Mouse (Mus musculus) embryonic facial prominence, embryonic 15.5 days (tissue): ENCODE results near the gene Vmn1r42. TPM values are rescaled to one million over a fixed set of nuclear protein-coding genes. Genes with fewer than 3 reads are reported as not detected.
"Not testable (repeated sequence)": the region's sequence is repeated elsewhere in the genome, so short reads cannot be mapped to it uniquely, and the experiment has no call there.

Experiments used
- ATAC-seq: fragments of 200-750 bp; cut with Nextera tagmentation; 2 replicates; pipeline ENCODE4 v1.8.0; 2017; ENCODE audit warnings: low read depth, moderate TSS enrichment; ENCODE audit not compliant: insufficient number of reproducible peaks, low FRiP score, low TSS enrichment
- H3K27ac ChIP-seq: fragments of 300-500 bp; sonication (generic); replicated peaks from 2 replicates; pipeline ENCODE4 v1.5.1; 2015; ENCODE audit warnings: mild to moderate bottlenecking, inconsistent platforms
- H3K27me3 ChIP-seq: fragments of 300-500 bp; sonication (generic); 2 replicates; pipeline ENCODE4 v1.6.1; 2015; ENCODE audit warnings: inconsistent platforms
- H3K36me3 ChIP-seq: fragments of 300-500 bp; sonication (generic); 2 replicates; pipeline ENCODE4 v1.6.1; 2015; ENCODE audit warnings: mild to moderate bottlenecking, inconsistent platforms
- H3K4me1 ChIP-seq: fragments of 300-500 bp; sonication (generic); 2 replicates; pipeline ENCODE4 v1.6.1; 2015; ENCODE audit warnings: inconsistent platforms
- H3K4me2 ChIP-seq: fragments of 300-500 bp; sonication (generic); replicated peaks from 2 replicates; pipeline ENCODE4 v1.6.1; 2015; ENCODE audit warnings: mild to moderate bottlenecking, inconsistent platforms
- H3K4me3 ChIP-seq: fragments of 300-500 bp; sonication (generic); replicated peaks from 2 replicates; pipeline ENCODE4 v1.5.1; 2015; ENCODE audit warnings: mild to moderate bottlenecking, inconsistent platforms
- H3K9ac ChIP-seq: fragments of 300-500 bp; sonication (generic); 2 replicates; pipeline ENCODE4 v1.6.1; 2015; ENCODE audit warnings: inconsistent platforms
- H3K9me3 ChIP-seq: fragments of 300-500 bp; sonication (generic); replicated peaks from 2 replicates; pipeline ENCODE4 v1.6.1; 2016; ENCODE audit warnings: inconsistent platforms
- WGBS: fragments of 180-500 bp; shearing (Covaris S2); methylation state at CpG from one replicate; pipeline ENCODE4 v1.1.7; 2015; 5-methylcytosine and 5-hydroxymethylcytosine counted together
- polyA plus RNA-seq: library from polyadenylated mRNA; unstranded; fragments of >200 nt; fragmentation: Nextera tagmentation; extraction: Ambion mirVana; gene quantifications from 2 replicates; pipeline ENCODE4 v1.2.1, GENCODE M21; 2015

Gene Vmn1r42
- not detected in 2 replicates for polyA plus RNA-seq

- not testable (repeated sequence) for H3K27me3 ChIP-seq, H3K9me3 ChIP-seq, H3K4me3 ChIP-seq, ATAC-seq, H3K4me1 ChIP-seq, H3K36me3 ChIP-seq, H3K9ac ChIP-seq, H3K27ac ChIP-seq, H3K4me2 ChIP-seq
- 64% methylated on average over 3 of the region's 3 CpGs for WGBS
Observed at GRCm38 (mm10) chr6:89876313-89876712, at the start of gene Vmn1r42, which contains the start of gene Vmn1r43. Gene Vmn1r42 (minus strand): TSS chr6:89876413. Gene Vmn1r43 (minus strand): TSS chr6:89876413.

- no peak for ATAC-seq
- Histone ChIP-seq H3K4me2 (no peak overlapping the region), H3K4me3 (no peak overlapping the region), H3K27ac (no peak overlapping the region), H3K36me3 (no peaks in the 10 kb centered on the region), H3K9ac (no peak overlapping the region), H3K27me3 (no peaks in the 10 kb centered on the region), H3K9me3 (no peaks in the 10 kb centered on the region), H3K4me1 (no peaks in the 10 kb centered on the region)
- 52% methylated on average over 2 of the region's 2 CpGs for WGBS
Observed at GRCm38 (mm10) chr6:89883812-89884211, 7.6 kb upstream of the Vmn1r42 start.

- ATAC-seq: no peak
- Histone ChIP-seq H3K4me3 (no peak within 1 kb of the TSS), H3K9me3 (no peaks in the 10 kb centered on the region), H3K4me1 (no peaks in the 10 kb centered on the region), H3K27me3 (no peaks in the 10 kb centered on the region), H3K4me2 (no peak within 1 kb of the TSS), H3K36me3 (no peaks in the 10 kb centered on the region), H3K9ac (no peak within 1 kb of the TSS), H3K27ac (no peak within 1 kb of the TSS)
- 94% methylated on average over 1 of the region's 1 CpGs for WGBS
Observed at GRCm38 (mm10) chr6:89883360-89883759, 7.1 kb upstream of the Vmn1r42 start, which contains the start of gene Vmn1r44. Gene Vmn1r44 (plus strand): TSS chr6:89883660.

- H3K4me1 ChIP-seq: no peaks in the 10 kb centered on the region
- H3K27ac ChIP-seq: no peak overlapping the region
- H3K4me3 ChIP-seq: no peak overlapping the region
- H3K27me3 ChIP-seq: no peaks in the 10 kb centered on the region
- H3K4me2 ChIP-seq: no peak overlapping the region
- H3K36me3 ChIP-seq: no peaks in the 10 kb centered on the region
- no peak overlapping the region for H3K9ac ChIP-seq
- no peak for ATAC-seq
- no peaks in the 10 kb centered on the region for H3K9me3 ChIP-seq
Observed at GRCm38 (mm10) chr6:89880867-89881266, 4.7 kb upstream of the Vmn1r42 start.

GRCm38 (mm10) chr6:89876963-89877362 lies 750 bp upstream of the Vmn1r42 start:
- no peak overlapping the region for H3K9ac ChIP-seq
- no peak overlapping the region for H3K4me3 ChIP-seq
- no peak overlapping the region for H3K4me2 ChIP-seq
- no peaks in the 10 kb centered on the region for H3K36me3 ChIP-seq
- no peaks in the 10 kb centered on the region for H3K4me1 ChIP-seq
- no peaks in the 10 kb centered on the region for H3K9me3 ChIP-seq
- no peaks in the 10 kb centered on the region for H3K27me3 ChIP-seq
- 69% methylated on average over 2 of the region's 2 CpGs for WGBS
- ATAC-seq: no peak
- no peak overlapping the region for H3K27ac ChIP-seq

GRCm38 (mm10) chr6:89867976-89868375 lies 8.2 kb downstream of the Vmn1r42 start:
- 82% methylated on average over 2 of the region's 2 CpGs for WGBS
- no peak for ATAC-seq
- H3K27ac ChIP-seq: no peak overlapping the region

GRCm38 (mm10) chr6:89867276-89867675 lies 8.9 kb downstream of the Vmn1r42 start:
- Histone ChIP-seq H3K27ac (no peak overlapping the region), H3K36me3 (no peaks in the 10 kb centered on the region), H3K4me3 (no peak overlapping the region), H3K9ac (no peak overlapping the region), H3K9me3 (no peaks in the 10 kb centered on the region), H3K4me2 (no peak overlapping the region), H3K27me3 (no peaks in the 10 kb centered on the region), H3K4me1 (no peaks in the 10 kb centered on the region)
- ATAC-seq: no peak
- WGBS: 88% methylated on average over 2 of the region's 2 CpGs

More at GRCm38 (mm10) chr6:89867976-89868375, 8.2 kb downstream of the Vmn1r42 start:
- no peaks in the 10 kb centered on the region for H3K4me1 ChIP-seq
- no peaks in the 10 kb centered on the region for H3K27me3 ChIP-seq
- H3K36me3 ChIP-seq: no peaks in the 10 kb centered on the region
- H3K9ac ChIP-seq: no peak overlapping the region
- no peak overlapping the region for H3K4me2 ChIP-seq
- no peaks in the 10 kb centered on the region for H3K9me3 ChIP-seq
- no peak overlapping the region for H3K4me3 ChIP-seq

- no peak overlapping the region for H3K4me2 ChIP-seq
- H3K4me3 ChIP-seq: no peak overlapping the region
- no peak for ATAC-seq
- 71% methylated on average over 4 of the region's 4 CpGs for WGBS
- H3K9me3 ChIP-seq: no peaks in the 10 kb centered on the region
- no peak overlapping the region for H3K9ac ChIP-seq
- no peaks in the 10 kb centered on the region for H3K36me3 ChIP-seq
- no peaks in the 10 kb centered on the region for H3K4me1 ChIP-seq
- no peaks in the 10 kb centered on the region for H3K27me3 ChIP-seq
- no peak overlapping the region for H3K27ac ChIP-seq
Observed at GRCm38 (mm10) chr6:89863792-89864191, 12.4 kb downstream of the Vmn1r42 start.

GRCm38 (mm10) chr6:89859839-89860238 lies 16.4 kb downstream of the Vmn1r42 start:
- Histone ChIP-seq H3K4me2 (no peak overlapping the region), H3K9ac (no peak overlapping the region), H3K4me3 (no peak overlapping the region), H3K27me3 (no peaks in the 10 kb centered on the region), H3K9me3 (no peaks in the 10 kb centered on the region), H3K27ac (no peak overlapping the region), H3K4me1 (no peaks in the 10 kb centered on the region), H3K36me3 (no peaks in the 10 kb centered on the region)
- ATAC-seq: no peak
- WGBS: 85% methylated on average over 2 of the region's 2 CpGs

- no peak overlapping the region for H3K27ac ChIP-seq
- no peak overlapping the region for H3K4me2 ChIP-seq
- no peaks in the 10 kb centered on the region for H3K27me3 ChIP-seq
- no peaks in the 10 kb centered on the region for H3K4me1 ChIP-seq
- no peak overlapping the region for H3K4me3 ChIP-seq
- 67% methylated on average over 3 of the region's 3 CpGs for WGBS
- no peaks in the 10 kb centered on the region for H3K36me3 ChIP-seq
- no peak for ATAC-seq
- no peaks in the 10 kb centered on the region for H3K9me3 ChIP-seq
- no peak overlapping the region for H3K9ac ChIP-seq
Observed at GRCm38 (mm10) chr6:89857552-89857951, 18.7 kb downstream of the Vmn1r42 start.
